Mouse (Mus musculus): ENCODE results near the gene Itpk1. TPM values are rescaled to one million over a fixed set of nuclear protein-coding genes. Genes with fewer than 3 reads are reported as not detected.

The Itpk1 gene
- polyA plus RNA-seq, 1 experiment from 2014 or later, result 5.5 TPM

- Histone ChIP-seq H3K27me3 (ENCODE audit: control insufficient read depth, insufficient read depth, low read depth, low read length) (no peaks in the 10 kb centered on the region), H3K36me3 (ENCODE audit: control insufficient read depth, insufficient read depth) (no peaks in the 10 kb centered on the region), H3K4me3 (ENCODE audit: low read depth, low read length) (no peak overlapping the region), H3K27ac (ENCODE audit: low read length) (no peak overlapping the region), H3K4me2 (ENCODE audit: low read depth, low read length) (no peak overlapping the region), H3K4me1 (ENCODE audit: control insufficient read depth, low read depth, low read length) (no peaks in the 10 kb centered on the region), H3K9me3 (replicated peaks; ENCODE audit: control insufficient read depth, low read length) (no peaks in the 10 kb centered on the region), H3K9ac (ENCODE audit: low read depth, low read length) (no peak overlapping the region)
- 0 out of 2 replicates have a peak, but pooled peaks have one; percentile 30 for ATAC-seq (ENCODE audit: low read depth)
- WGBS (ENCODE audit: insufficient replicate concordance), result 33% methylated on average over 13 of the region's 13 CpGs
Measured at GRCm38 (mm10) chr12:102719552-102720315, 15.0 kb upstream of the Itpk1 start.

- Histone ChIP-seq H3K36me3 (ENCODE audit: control insufficient read depth, insufficient read depth) (no peaks in the 10 kb centered on the region), H3K9ac (ENCODE audit: low read depth, low read length) (no peak overlapping the region), H3K9me3 (replicated peaks; ENCODE audit: control insufficient read depth, low read length) (no peaks in the 10 kb centered on the region), H3K4me2 (ENCODE audit: low read depth, low read length) (no peak overlapping the region), H3K27ac (ENCODE audit: low read length) (no peak overlapping the region), H3K4me3 (ENCODE audit: low read depth, low read length) (no peak overlapping the region), H3K4me1 (ENCODE audit: control insufficient read depth, low read depth, low read length) (no peaks in the 10 kb centered on the region), H3K27me3 (ENCODE audit: control insufficient read depth, insufficient read depth, low read depth, low read length) (no peaks in the 10 kb centered on the region)
- no peak for ATAC-seq (ENCODE audit: low read depth)
- 66% methylated on average over 10 of the region's 10 CpGs for WGBS (ENCODE audit: insufficient replicate concordance)
Measured at GRCm38 (mm10) chr12:102714654-102715395, 10.1 kb upstream of the Itpk1 start.

- no peak for ATAC-seq (ENCODE audit: low read depth)
- H3K27ac ChIP-seq (ENCODE audit: low read length), result no peak overlapping the region
- whole genome bisulfite sequencing (ENCODE audit: insufficient replicate concordance), result 53% methylated on average over 2 of the region's 2 CpGs
- H3K36me3 ChIP-seq (ENCODE audit: control insufficient read depth, insufficient read depth), result no peaks in the 10 kb centered on the region
- no peaks in the 10 kb centered on the region for H3K9me3 ChIP-seq (replicated peaks; ENCODE audit: control insufficient read depth, low read length)
- H3K4me2 ChIP-seq (ENCODE audit: low read depth, low read length), result no peak overlapping the region
- no peaks in the 10 kb centered on the region for H3K4me1 ChIP-seq (ENCODE audit: control insufficient read depth, low read depth, low read length)
- no peaks in the 10 kb centered on the region for H3K27me3 ChIP-seq (ENCODE audit: control insufficient read depth, insufficient read depth, low read depth, low read length)
- no peak overlapping the region for H3K4me3 ChIP-seq (ENCODE audit: low read depth, low read length)
- H3K9ac ChIP-seq (ENCODE audit: low read depth, low read length), result no peak overlapping the region
Measured at GRCm38 (mm10) chr12:102714116-102714515, 9.4 kb upstream of the Itpk1 start.

DNA sequence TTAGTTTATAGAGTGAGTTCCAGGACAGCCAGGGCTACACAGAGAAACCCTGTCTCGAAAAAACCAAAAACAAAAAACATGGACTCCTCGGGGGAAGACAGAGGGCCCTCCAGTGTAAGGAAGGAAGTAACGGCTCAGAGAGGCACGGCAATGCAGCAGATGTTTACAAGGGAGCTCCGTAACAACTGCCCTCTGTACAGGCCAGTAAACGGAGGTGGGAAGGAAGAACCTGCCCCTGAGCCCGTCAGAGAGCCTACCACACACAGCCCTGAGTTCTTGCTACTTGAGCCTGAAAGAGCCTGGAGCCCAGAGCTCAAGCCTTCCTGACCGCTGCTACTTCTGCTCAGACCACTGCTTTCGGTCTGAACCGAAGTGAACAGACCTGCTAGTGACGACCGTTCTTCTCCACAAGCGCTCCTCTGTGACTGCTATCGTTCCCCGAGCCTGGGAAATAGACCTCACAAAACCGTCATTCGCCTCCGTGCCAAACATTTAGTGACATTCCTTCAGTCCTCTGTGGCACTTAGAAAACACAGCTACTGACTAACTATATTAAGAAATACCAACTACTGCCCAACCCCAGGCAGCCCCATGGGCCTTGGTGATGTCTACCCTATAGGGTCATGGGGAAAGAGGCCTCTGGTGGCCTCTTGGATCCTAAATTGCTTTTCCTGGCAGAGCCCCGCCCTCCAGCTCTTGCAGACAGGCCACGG, 8.6 kb upstream of the Itpk1 start:
- H3K27ac ChIP-seq (ENCODE audit: low read length), result no peak overlapping the region
- no peaks in the 10 kb centered on the region for H3K9me3 ChIP-seq (replicated peaks; ENCODE audit: control insufficient read depth, low read length)
- no peak for ATAC-seq (ENCODE audit: low read depth)
- no peaks in the 10 kb centered on the region for H3K27me3 ChIP-seq (ENCODE audit: control insufficient read depth, insufficient read depth, low read depth, low read length)
- no peak overlapping the region for H3K4me2 ChIP-seq (ENCODE audit: low read depth, low read length)
- no peak overlapping the region for H3K9ac ChIP-seq (ENCODE audit: low read depth, low read length)
- H3K4me3 ChIP-seq (ENCODE audit: low read depth, low read length), result no peak overlapping the region
- 40% methylated on average over 20 of the region's 20 CpGs for WGBS (ENCODE audit: insufficient replicate concordance)
- H3K4me1 ChIP-seq (ENCODE audit: control insufficient read depth, low read depth, low read length), result no peaks in the 10 kb centered on the region
- no peaks in the 10 kb centered on the region for H3K36me3 ChIP-seq (ENCODE audit: control insufficient read depth, insufficient read depth)

GRCm38 (mm10) chr12:102710851-102711375, 6.2 kb upstream of the Itpk1 start:
- no peak overlapping the region for H3K4me2 ChIP-seq (ENCODE audit: low read depth, low read length)
- H3K27me3 ChIP-seq (ENCODE audit: control insufficient read depth, insufficient read depth, low read depth, low read length), result peaks cover 8% of the 10 kb centered on the region
- no peaks in the 10 kb centered on the region for H3K4me1 ChIP-seq (ENCODE audit: control insufficient read depth, low read depth, low read length)
- ATAC-seq (ENCODE audit: low read depth), result no peak
- WGBS (ENCODE audit: insufficient replicate concordance), result 60% methylated on average over 4 of the region's 4 CpGs
- no peak overlapping the region for H3K27ac ChIP-seq (ENCODE audit: low read length)
- H3K4me3 ChIP-seq (ENCODE audit: low read depth, low read length), result no peak overlapping the region
- H3K9ac ChIP-seq (ENCODE audit: low read depth, low read length), result no peak overlapping the region
- no peaks in the 10 kb centered on the region for H3K9me3 ChIP-seq (replicated peaks; ENCODE audit: control insufficient read depth, low read length)
- H3K36me3 ChIP-seq (ENCODE audit: control insufficient read depth, insufficient read depth), result no peaks in the 10 kb centered on the region

GRCm38 (mm10) chr12:102709896-102710295, 5.2 kb upstream of the Itpk1 start:
- 65% methylated on average over 5 of the region's 5 CpGs for WGBS (ENCODE audit: insufficient replicate concordance)
- H3K4me1 ChIP-seq (ENCODE audit: control insufficient read depth, low read depth, low read length), result peaks cover 6% of the 10 kb centered on the region
- peaks cover 8% of the 10 kb centered on the region for H3K27me3 ChIP-seq (ENCODE audit: control insufficient read depth, insufficient read depth, low read depth, low read length)
- H3K36me3 ChIP-seq (ENCODE audit: control insufficient read depth, insufficient read depth), result no peaks in the 10 kb centered on the region
- H3K9me3 ChIP-seq (replicated peaks; ENCODE audit: control insufficient read depth, low read length), result no peaks in the 10 kb centered on the region
- no peak for ATAC-seq (ENCODE audit: low read depth)
- no peak overlapping the region for H3K27ac ChIP-seq (ENCODE audit: low read length)
- H3K4me2 ChIP-seq (ENCODE audit: low read depth, low read length), result no peak overlapping the region
- no peak overlapping the region for H3K4me3 ChIP-seq (ENCODE audit: low read depth, low read length)
- H3K9ac ChIP-seq (ENCODE audit: low read depth, low read length), result no peak overlapping the region

- ATAC-seq (ENCODE audit: low read depth), result no peak
- H3K4me2 ChIP-seq (ENCODE audit: low read depth, low read length), result no peak overlapping the region
- WGBS (ENCODE audit: insufficient replicate concordance), result 71% methylated on average over 11 of the region's 11 CpGs
- peaks cover 20% of the 10 kb centered on the region for H3K4me1 ChIP-seq (ENCODE audit: control insufficient read depth, low read depth, low read length)
- no peaks in the 10 kb centered on the region for H3K9me3 ChIP-seq (replicated peaks; ENCODE audit: control insufficient read depth, low read length)
- H3K27ac ChIP-seq (ENCODE audit: low read length), result no peak overlapping the region
- H3K9ac ChIP-seq (ENCODE audit: low read depth, low read length), result no peak overlapping the region
- H3K4me3 ChIP-seq (ENCODE audit: low read depth, low read length), result no peak overlapping the region
- peaks cover 8% of the 10 kb centered on the region for H3K27me3 ChIP-seq (ENCODE audit: control insufficient read depth, insufficient read depth, low read depth, low read length)
- no peaks in the 10 kb centered on the region for H3K36me3 ChIP-seq (ENCODE audit: control insufficient read depth, insufficient read depth)
Measured at GRCm38 (mm10) chr12:102708220-102708619, 3.5 kb upstream of the Itpk1 start.

- Histone ChIP-seq H3K9ac (ENCODE audit: low read depth, low read length) (no peak overlapping the region), H3K27me3 (ENCODE audit: control insufficient read depth, insufficient read depth, low read depth, low read length) (peaks cover 8% of the 10 kb centered on the region), H3K36me3 (ENCODE audit: control insufficient read depth, insufficient read depth) (no peaks in the 10 kb centered on the region), H3K9me3 (replicated peaks; ENCODE audit: control insufficient read depth, low read length) (no peaks in the 10 kb centered on the region), H3K4me3 (ENCODE audit: low read depth, low read length) (no peak overlapping the region), H3K4me1 (ENCODE audit: control insufficient read depth, low read depth, low read length) (peaks cover 31% of the 10 kb centered on the region), H3K4me2 (ENCODE audit: low read depth, low read length) (no peak overlapping the region), H3K27ac (ENCODE audit: low read length) (no peak overlapping the region)
- 81% methylated on average over 10 of the region's 10 CpGs for WGBS (ENCODE audit: insufficient replicate concordance)
- ATAC-seq (ENCODE audit: low read depth), result no peak
Measured at GRCm38 (mm10) chr12:102706833-102707463, 2.2 kb upstream of the Itpk1 start.
